Mouse (Mus musculus) hindbrain, embryonic 13.5 days (tissue): ENCODE measurements around the gene Pappa2. TPM values are rescaled to one million over a fixed set of nuclear protein-coding genes. Genes with fewer than 3 reads are reported as not detected.

Experiments used
- ATAC-seq: fragments of 200-750 bp; cut with Nextera tagmentation; 2 replicates; pipeline ENCODE4 v1.8.0; 2017; ENCODE audit warnings: moderate TSS enrichment; ENCODE audit not compliant: low FRiP score
- H3K27ac ChIP-seq: fragments of 300-500 bp; sonication (generic); 2 replicates; pipeline ENCODE4 v1.5.1; 2015; ENCODE audit warnings: inconsistent platforms, mild to moderate bottlenecking, moderate library complexity
- H3K27me3 ChIP-seq: fragments of 300-500 bp; sonication (generic); 2 replicates; pipeline ENCODE4 v1.6.1; 2015; ENCODE audit warnings: mild to moderate bottlenecking, inconsistent platforms
- H3K36me3 ChIP-seq: fragments of 300-500 bp; sonication (generic); 2 replicates; pipeline ENCODE4 v1.6.1; 2015; ENCODE audit warnings: mild to moderate bottlenecking, inconsistent platforms
- H3K4me1 ChIP-seq: fragments of 300-500 bp; sonication (generic); replicated peaks from 2 replicates; pipeline ENCODE4 v1.6.1; 2015; ENCODE audit warnings: inconsistent platforms
- H3K4me2 ChIP-seq: fragments of 300-500 bp; sonication (generic); 2 replicates; pipeline ENCODE4 v1.6.1; 2015; ENCODE audit warnings: inconsistent platforms, mild to moderate bottlenecking, moderate library complexity
- H3K4me3 ChIP-seq: fragments of 300-500 bp; sonication (generic); 2 replicates; pipeline ENCODE4 v1.5.1; 2015; ENCODE audit warnings: mild to moderate bottlenecking, inconsistent platforms
- H3K9ac ChIP-seq: fragments of 300-500 bp; sonication (generic); 2 replicates; pipeline ENCODE4 v1.6.1; 2015; ENCODE audit warnings: mild to moderate bottlenecking, inconsistent platforms
- H3K9me3 ChIP-seq: fragments of 300-500 bp; sonication (generic); 2 replicates; pipeline ENCODE4 v1.6.1; 2016; ENCODE audit warnings: inconsistent platforms
- WGBS: fragments of 180-500 bp; shearing (Covaris S2); methylation state at CpG from one replicate; pipeline ENCODE4 v1.1.7; 2015; 5-methylcytosine and 5-hydroxymethylcytosine counted together
- polyA plus RNA-seq: library from polyadenylated mRNA; unstranded; fragments of >200 nt; fragmentation: Nextera tagmentation; extraction: Ambion mirVana; gene quantifications from 2 replicates; pipeline ENCODE4 v1.2.1, GENCODE M21; 2015

The Pappa2 gene
- 0.66 and 1.0 TPM in 2 replicates for polyA plus RNA-seq

GRCm38 (mm10) chr1:158980390-158980789 is at the start of gene Pappa2:
TSS of gene Pappa2 (minus strand) at chr1:158980490.
- ATAC-seq: no peak
- 67% methylated on average over 1 of the region's 1 CpGs for WGBS

GRCm38 (mm10) chr1:159029106-159029505 is 48.8 kb upstream of the Pappa2 start:
- Histone ChIP-seq H3K4me2 (no peak overlapping the region), H3K36me3 (no peaks in the 10 kb centered on the region), H3K9ac (no peak overlapping the region), H3K9me3 (no peaks in the 10 kb centered on the region), H3K27me3 (no peaks in the 10 kb centered on the region), H3K4me1 (no peaks in the 10 kb centered on the region), H3K4me3 (no peak overlapping the region), H3K27ac (no peak overlapping the region)
- ATAC-seq: no peak
- 87% methylated on average over 2 of the region's 2 CpGs for WGBS

More at GRCm38 (mm10) chr1:158980390-158980789, at the start of gene Pappa2:
- Histone ChIP-seq H3K4me2 (no peak within 1 kb of the TSS), H3K9me3 (no peaks in the 10 kb centered on the region), H3K27ac (no peak within 1 kb of the TSS), H3K9ac (no peak within 1 kb of the TSS), H3K4me1 (no peaks in the 10 kb centered on the region), H3K4me3 (no peak within 1 kb of the TSS), H3K27me3 (no peaks in the 10 kb centered on the region), H3K36me3 (no peaks in the 10 kb centered on the region)

DNA sequence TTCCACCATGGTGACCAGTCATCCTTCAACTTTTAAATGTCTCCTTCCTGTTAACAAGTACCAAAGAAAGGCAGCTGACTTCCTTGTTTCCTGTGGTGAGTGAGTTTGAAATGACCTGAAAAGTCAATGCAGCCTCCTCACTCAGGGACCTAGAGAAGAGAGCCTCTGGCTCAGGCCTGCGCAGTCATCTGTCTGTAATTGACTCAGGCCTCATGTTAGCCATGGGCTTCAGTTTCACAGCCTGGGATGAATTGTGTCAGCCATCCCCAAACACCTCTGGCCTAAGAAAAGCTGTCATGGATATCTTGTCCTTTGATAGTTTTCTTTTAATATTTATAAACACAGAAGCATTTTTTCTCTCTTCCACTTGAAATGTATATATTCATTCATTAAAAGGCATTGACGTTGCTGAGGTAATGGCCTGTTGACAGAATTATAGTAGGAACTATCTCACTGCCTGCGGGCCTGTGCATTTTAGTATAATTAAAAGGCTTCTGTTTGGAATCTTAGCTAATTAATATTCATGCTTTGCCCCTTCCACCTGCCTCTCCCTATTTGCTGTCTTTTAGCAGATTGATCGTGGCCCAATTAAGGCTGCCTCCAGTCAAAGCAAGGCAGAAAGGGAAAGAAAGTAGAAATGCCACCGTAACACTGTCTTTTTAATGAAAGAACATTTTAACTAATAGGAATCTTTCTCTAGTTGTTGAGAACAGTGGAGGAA is 34.8 kb upstream of the Pappa2 start:
- peaks cover 8% of the 10 kb centered on the region; the same call in 1 of the 2 replicates for H3K4me1 ChIP-seq
- no peak overlapping the region for H3K27ac ChIP-seq
- H3K9me3 ChIP-seq: no peaks in the 10 kb centered on the region
- no peaks in the 10 kb centered on the region for H3K36me3 ChIP-seq
- peak; percentile 71; the same call in 1 of the 2 replicates for ATAC-seq
- H3K4me3 ChIP-seq: no peak overlapping the region
- no peak overlapping the region for H3K9ac ChIP-seq
- H3K4me2 ChIP-seq: no peak overlapping the region
- no peaks in the 10 kb centered on the region for H3K27me3 ChIP-seq
- 36% methylated on average over 5 of the region's 5 CpGs for WGBS

- ATAC-seq: no peak
- no peaks in the 10 kb centered on the region for H3K27me3 ChIP-seq
- no peaks in the 10 kb centered on the region for H3K4me1 ChIP-seq
- H3K36me3 ChIP-seq: no peaks in the 10 kb centered on the region
- no peak overlapping the region for H3K4me2 ChIP-seq
- WGBS: 85% methylated on average over 3 of the region's 3 CpGs
- H3K9me3 ChIP-seq: no peaks in the 10 kb centered on the region
- no peak overlapping the region for H3K4me3 ChIP-seq
- no peak overlapping the region for H3K9ac ChIP-seq
- H3K27ac ChIP-seq: no peak overlapping the region
These were observed 6.8 kb upstream of the Pappa2 start for GRCm38 (mm10) chr1:158987042-158987441.

GRCm38 (mm10) chr1:158962340-158962739 is 17.9 kb downstream of the Pappa2 start:
- Histone ChIP-seq H3K9me3 (no peaks in the 10 kb centered on the region), H3K27me3 (0 out of 2 replicates have a peak, but pooled peaks cover 2% of the 10 kb centered on the region), H3K36me3 (no peaks in the 10 kb centered on the region), H3K27ac (no peak overlapping the region), H3K9ac (no peak overlapping the region), H3K4me1 (peaks cover 16% of the 10 kb centered on the region), H3K4me3 (no peak overlapping the region), H3K4me2 (no peak overlapping the region)
- 89% methylated on average over 5 of the region's 5 CpGs for WGBS
- no peak for ATAC-seq

GRCm38 (mm10) chr1:158960984-158961383 is 19.3 kb downstream of the Pappa2 start:
- Histone ChIP-seq H3K9me3 (no peaks in the 10 kb centered on the region), H3K4me3 (peak overlapping the region; percentile 11; the same call in 1 of the 2 replicates), H3K4me1 (peaks cover 16% of the 10 kb centered on the region), H3K4me2 (peak overlapping the region; percentile 38), H3K27me3 (0 out of 2 replicates have a peak, but pooled peaks cover 2% of the 10 kb centered on the region), H3K36me3 (no peaks in the 10 kb centered on the region), H3K9ac (no peak overlapping the region), H3K27ac (no peak overlapping the region)
- 32% methylated on average over 4 of the region's 4 CpGs for WGBS
- peak; percentile 11; the same call in 1 of the 2 replicates for ATAC-seq

- no peak overlapping the region for H3K9ac ChIP-seq
- H3K27me3 ChIP-seq: 0 out of 2 replicates have a peak, but pooled peaks cover 2% of the 10 kb centered on the region
- WGBS: 16% methylated on average over 8 of the region's 8 CpGs
These were observed 19.7 kb downstream of the Pappa2 start for GRCm38 (mm10) chr1:158960549-158960948.

GRCm38 (mm10) chr1:158956361-158956760 is 23.9 kb downstream of the Pappa2 start:
- no peaks in the 10 kb centered on the region for H3K36me3 ChIP-seq
- H3K27ac ChIP-seq: no peak overlapping the region
- no peaks in the 10 kb centered on the region for H3K9me3 ChIP-seq
- 95% methylated on average over 7 of the region's 7 CpGs for WGBS
- H3K27me3 ChIP-seq: no peaks in the 10 kb centered on the region
- H3K4me2 ChIP-seq: no peak overlapping the region
- H3K4me1 ChIP-seq: peaks cover 16% of the 10 kb centered on the region
- no peak overlapping the region for H3K4me3 ChIP-seq
- no peak for ATAC-seq
- no peak overlapping the region for H3K9ac ChIP-seq

More at GRCm38 (mm10) chr1:158960549-158960948, 19.7 kb downstream of the Pappa2 start:
- peak overlapping the region; percentile 11; the same call in 1 of the 2 replicates for H3K4me3 ChIP-seq
- peak overlapping the region; percentile 38 for H3K4me2 ChIP-seq
- ATAC-seq: peak; percentile 75
- no peaks in the 10 kb centered on the region for H3K36me3 ChIP-seq
- H3K9me3 ChIP-seq: no peaks in the 10 kb centered on the region
- H3K4me1 ChIP-seq: peaks cover 16% of the 10 kb centered on the region
- no peak overlapping the region for H3K27ac ChIP-seq

DNA sequence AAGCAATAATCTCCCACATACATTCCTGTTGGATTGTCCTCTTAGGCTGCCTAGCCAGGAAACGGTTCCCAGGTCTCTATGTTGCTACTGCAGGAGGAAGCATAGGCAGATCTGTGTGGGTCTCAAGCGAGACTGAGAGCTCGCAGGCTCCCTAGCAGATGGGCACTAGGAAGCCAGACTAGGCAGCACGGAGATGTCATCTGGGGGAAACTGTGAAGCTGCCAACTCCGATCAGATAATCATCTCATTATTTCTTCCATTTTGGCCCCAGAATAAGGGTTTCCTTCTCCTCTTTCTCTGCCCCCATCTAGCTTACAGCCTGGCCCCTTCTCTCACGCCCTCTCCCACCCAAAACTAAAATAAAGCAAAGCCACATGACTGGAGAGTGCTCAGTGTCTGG is 25.5 kb downstream of the Pappa2 start:
- H3K9me3 ChIP-seq: no peaks in the 10 kb centered on the region
- H3K4me2 ChIP-seq: no peak overlapping the region
- H3K9ac ChIP-seq: no peak overlapping the region
- H3K27ac ChIP-seq: no peak overlapping the region
- peaks cover 3% of the 10 kb centered on the region; the same call in 1 of the 2 replicates for H3K4me1 ChIP-seq
- no peak for ATAC-seq
- no peaks in the 10 kb centered on the region for H3K27me3 ChIP-seq
- no peaks in the 10 kb centered on the region for H3K36me3 ChIP-seq
- no peak overlapping the region for H3K4me3 ChIP-seq
- 79% methylated on average over 6 of the region's 6 CpGs for WGBS

GRCm38 (mm10) chr1:158953479-158954207 is 26.6 kb downstream of the Pappa2 start:
- no peak overlapping the region for H3K9ac ChIP-seq
- peak; percentile 79; the same call in 1 of the 2 replicates for ATAC-seq
- no peaks in the 10 kb centered on the region for H3K9me3 ChIP-seq
- no peak overlapping the region for H3K4me2 ChIP-seq
- H3K27me3 ChIP-seq: no peaks in the 10 kb centered on the region
- H3K27ac ChIP-seq: no peak overlapping the region
- H3K36me3 ChIP-seq: no peaks in the 10 kb centered on the region
- no peak overlapping the region for H3K4me3 ChIP-seq
- H3K4me1 ChIP-seq: no peaks in the 10 kb centered on the region
- WGBS: 44% methylated on average over 6 of the region's 6 CpGs

DNA sequence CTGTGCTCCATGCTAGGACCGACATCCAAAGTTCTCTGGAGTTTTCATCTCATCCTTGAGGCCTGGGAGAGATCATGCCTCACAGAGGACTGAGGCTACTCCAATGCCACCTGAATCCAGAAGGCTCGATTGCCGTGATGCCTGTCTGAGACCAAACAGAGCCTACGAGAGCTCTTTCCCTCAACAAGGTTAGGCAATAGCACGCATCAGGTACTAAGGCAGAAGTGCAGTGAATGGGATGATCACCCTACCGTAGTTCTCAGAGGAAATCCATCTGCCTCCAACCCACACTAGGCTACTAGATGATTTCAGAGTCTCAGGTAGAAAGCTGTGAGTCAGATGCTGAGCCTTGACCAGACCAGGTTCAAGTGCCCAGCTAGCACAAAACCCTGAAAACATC is 31.2 kb downstream of the Pappa2 start:
- WGBS: 93% methylated on average over 6 of the region's 6 CpGs
- Histone ChIP-seq H3K9me3 (no peaks in the 10 kb centered on the region), H3K27me3 (no peaks in the 10 kb centered on the region), H3K4me3 (no peak overlapping the region), H3K4me2 (no peak overlapping the region), H3K36me3 (no peaks in the 10 kb centered on the region), H3K4me1 (no peaks in the 10 kb centered on the region), H3K9ac (no peak overlapping the region), H3K27ac (no peak overlapping the region)
- no peak for ATAC-seq

GRCm38 (mm10) chr1:158947981-158948735 is 32.1 kb downstream of the Pappa2 start:
- ATAC-seq: no peak
- Histone ChIP-seq H3K36me3 (no peaks in the 10 kb centered on the region), H3K4me2 (no peak overlapping the region), H3K9ac (no peak overlapping the region), H3K9me3 (no peaks in the 10 kb centered on the region), H3K27ac (no peak overlapping the region), H3K4me3 (no peak overlapping the region), H3K27me3 (no peaks in the 10 kb centered on the region), H3K4me1 (no peaks in the 10 kb centered on the region)
- WGBS: 91% methylated on average over 6 of the region's 6 CpGs
